Mouse (Mus musculus) thymus, postnatal 14 days (tissue): ENCODE measurements around the gene Rcvrn.
A peak's percentile ranks its signal among the peaks of the same experiment; 100 is the strongest.

Experiments
- DNase-seq: peaks from one replicate; pipeline ENCODE4 v3.0.0; 2021

Gene Rcvrn

DNA sequence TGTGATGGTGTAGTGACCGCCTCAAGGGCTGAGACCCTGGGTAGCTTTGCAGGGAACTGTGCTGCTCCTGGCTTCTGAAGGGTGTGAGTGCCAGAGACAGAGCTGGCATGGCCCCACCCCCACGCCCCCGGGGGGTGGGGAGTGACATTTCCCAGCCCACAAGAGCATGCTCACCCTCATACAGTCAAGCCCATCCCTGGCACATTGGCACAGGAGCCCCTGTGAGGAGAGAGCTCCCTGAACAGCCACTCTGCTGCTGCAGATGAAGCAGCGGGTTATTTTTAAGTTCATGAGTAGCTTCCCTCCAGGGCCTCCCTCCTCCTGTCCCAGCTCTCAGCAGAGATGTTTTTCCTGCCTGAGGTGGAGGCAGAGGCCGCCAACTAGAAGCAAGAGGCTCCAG lies 23.0 kb upstream of the Rcvrn start:
- DNase-seq = no peak

GRCm38 (mm10) chr11:67675562-67676540 lies 19.3 kb upstream of the Rcvrn start:
- DNase-seq = peak; percentile 42

- no peak for DNase-seq
Measured at GRCm38 (mm10) chr11:67679300-67679699, 15.8 kb upstream of the Rcvrn start.

DNA sequence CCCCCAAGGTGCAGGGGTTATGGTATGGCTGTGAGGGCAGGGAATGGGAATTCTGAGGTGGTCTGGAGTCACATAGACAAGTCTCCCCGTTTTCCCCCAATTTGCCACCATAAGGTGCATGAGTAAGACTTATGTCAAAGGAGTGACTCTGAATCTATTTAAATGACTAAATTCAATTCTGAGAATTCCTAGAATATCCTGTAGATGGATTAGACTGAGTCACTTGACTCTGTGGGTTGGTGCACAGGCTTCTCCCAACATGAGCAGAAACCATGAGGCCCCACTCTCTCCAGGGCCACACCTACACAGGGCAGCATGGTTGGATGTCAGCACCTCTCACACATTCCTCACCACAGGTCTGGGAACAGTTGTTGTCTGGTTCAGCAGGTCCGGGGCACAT lies 15.2 kb upstream of the Rcvrn start:
- DNase-seq = no peak

DNA sequence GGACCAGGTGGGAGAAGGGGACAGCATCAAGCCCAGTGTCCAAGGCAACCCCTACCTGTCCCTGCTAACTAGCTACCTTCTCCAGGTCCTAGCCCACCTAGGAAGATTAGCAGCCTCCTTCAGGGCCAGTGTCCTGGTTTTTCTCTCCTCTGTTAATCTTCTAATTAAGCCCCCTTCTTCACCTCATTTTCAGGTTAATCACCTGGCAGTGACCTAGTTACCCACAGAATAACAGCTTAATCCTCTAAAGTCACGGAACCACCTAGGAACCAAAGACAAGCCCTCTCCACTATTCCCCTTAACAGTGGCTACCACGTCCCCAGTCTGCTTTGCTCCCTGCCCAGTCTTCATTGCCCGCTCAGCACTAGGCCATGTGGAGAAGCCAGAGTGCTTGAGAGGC lies 13.3 kb upstream of the Rcvrn start:
- DNase-seq = no peak

- no peak for DNase-seq
Measured at GRCm38 (mm10) chr11:67686109-67686508, 9.0 kb upstream of the Rcvrn start.

- no peak for DNase-seq
Measured at GRCm38 (mm10) chr11:67712976-67713375, 17.9 kb downstream of the Rcvrn start.

DNA sequence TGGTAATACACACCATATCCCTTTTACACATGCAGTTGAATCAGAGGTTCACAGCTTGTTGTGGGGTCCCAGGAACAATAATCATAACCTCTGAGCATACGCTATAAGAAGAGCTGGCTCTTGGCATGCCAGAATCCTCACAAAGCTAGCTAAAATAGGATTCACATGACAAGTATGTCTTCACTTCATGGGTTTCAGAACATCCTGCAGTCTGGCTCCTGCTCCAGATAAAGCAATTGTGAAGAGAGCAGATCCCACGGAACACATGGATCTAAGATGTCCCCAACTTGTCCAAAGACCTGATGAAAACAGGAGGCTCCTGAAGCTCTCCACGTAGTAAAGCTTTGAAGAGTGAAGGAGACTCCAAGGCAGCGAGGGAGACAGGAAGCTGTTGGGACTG lies 20.3 kb downstream of the Rcvrn start:
- no peak for DNase-seq

GRCm38 (mm10) chr11:67721485-67721884 lies 26.4 kb downstream of the Rcvrn start:
- no peak for DNase-seq

DNA sequence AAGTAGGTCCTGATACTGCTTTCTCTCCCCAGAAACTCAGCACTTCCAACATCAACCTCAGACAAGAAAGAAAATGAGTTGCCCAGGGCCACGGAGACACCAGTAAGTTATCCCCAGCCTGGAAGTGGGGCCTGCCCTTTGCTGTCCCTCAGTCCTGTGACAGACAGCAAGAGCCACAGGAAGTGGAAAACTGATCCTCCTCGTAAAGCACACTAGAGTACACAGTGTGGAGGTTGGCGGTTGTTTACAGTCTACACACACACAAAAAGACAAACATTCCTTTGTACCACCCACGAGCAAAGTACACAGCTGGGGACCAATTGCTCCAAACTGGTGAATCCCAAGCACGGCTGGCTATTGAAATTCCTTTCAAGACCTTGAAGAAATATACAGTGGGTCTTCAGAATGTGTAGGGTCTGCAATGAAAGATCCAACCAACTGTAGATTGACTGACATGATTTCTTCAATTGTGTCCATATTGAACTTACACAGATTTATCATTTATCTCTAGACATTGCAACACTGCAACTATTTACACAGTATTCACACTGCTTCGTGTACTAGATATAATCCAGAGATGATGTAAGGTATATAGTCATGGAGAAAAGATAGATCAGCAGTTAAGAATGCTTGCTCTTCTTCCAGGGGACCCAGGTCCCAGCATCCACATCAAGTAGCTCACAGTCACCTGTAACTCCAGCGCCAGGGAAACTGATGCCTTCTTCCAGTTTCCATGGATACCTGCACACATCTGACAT lies 27.5 kb downstream of the Rcvrn start:
- no peak for DNase-seq

DNA sequence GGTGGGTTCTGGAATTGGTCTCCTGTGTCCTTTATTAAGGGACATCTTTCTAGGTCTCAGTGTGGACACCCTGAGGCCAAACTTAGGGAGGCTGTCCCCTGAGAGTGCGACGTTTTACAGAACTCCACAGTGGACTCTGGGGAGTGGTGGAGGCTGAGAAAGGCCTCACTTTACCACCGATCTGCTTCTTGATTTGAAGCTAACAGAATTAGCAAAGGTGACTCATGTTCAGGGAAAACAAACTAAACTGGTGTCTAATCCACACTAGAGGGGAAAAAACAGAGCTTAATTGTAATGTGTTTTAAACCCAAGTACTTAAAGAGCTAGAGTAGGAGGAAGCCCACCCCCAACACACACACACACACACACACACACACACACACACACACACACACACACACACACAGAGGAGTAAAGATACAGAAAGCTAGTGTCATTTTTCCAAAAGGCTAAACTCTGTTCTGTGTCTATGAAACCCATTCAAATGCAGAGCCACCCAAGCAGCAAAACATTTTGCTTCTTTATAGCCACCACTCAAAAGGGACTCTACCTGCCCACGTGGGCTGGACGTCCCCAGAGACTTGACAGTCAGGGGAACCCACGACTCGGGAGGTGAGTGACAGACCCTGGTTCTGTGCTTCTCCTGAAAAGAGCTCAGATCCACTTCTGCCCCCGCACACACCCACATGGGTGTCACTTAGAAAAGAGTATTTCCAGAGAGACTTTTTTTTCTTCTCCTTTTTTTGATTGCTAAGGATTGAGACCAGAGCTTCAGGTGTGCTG lies 28.3 kb downstream of the Rcvrn start:
- no peak for DNase-seq

- no peak for DNase-seq
Measured at GRCm38 (mm10) chr11:67727095-67727494, 32.0 kb downstream of the Rcvrn start.

GRCm38 (mm10) chr11:67728726-67729125 lies 33.6 kb downstream of the Rcvrn start:
- no peak for DNase-seq

DNA sequence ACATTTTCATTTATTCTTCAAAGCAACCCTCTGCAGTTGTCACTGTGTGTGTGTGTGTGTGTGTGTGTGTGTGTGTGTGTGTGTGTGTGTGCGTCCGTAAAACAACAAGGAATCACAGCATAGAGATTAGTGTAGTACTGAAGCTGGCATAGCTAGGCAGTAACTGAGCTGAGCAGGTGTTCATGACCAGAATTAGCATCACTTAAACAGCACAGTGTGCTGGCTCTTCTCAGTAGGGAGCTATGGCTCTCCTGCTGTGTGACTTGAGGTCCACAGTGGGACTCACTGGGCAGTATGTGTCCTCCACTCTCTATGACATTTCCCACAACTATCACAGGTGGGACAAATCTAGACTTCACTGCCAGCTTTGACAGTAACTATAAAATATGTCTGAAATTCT lies 35.9 kb downstream of the Rcvrn start:
- DNase-seq = no peak

GRCm38 (mm10) chr11:67733726-67734125 lies 38.6 kb downstream of the Rcvrn start:
- no peak for DNase-seq

GRCm38 (mm10) chr11:67734597-67734996 lies 39.5 kb downstream of the Rcvrn start:
- no peak for DNase-seq

GRCm38 (mm10) chr11:67738345-67738744 lies 43.2 kb downstream of the Rcvrn start:
- DNase-seq = no peak

GRCm38 (mm10) chr11:67738846-67739490 lies 43.8 kb downstream of the Rcvrn start:
- no peak for DNase-seq

DNA sequence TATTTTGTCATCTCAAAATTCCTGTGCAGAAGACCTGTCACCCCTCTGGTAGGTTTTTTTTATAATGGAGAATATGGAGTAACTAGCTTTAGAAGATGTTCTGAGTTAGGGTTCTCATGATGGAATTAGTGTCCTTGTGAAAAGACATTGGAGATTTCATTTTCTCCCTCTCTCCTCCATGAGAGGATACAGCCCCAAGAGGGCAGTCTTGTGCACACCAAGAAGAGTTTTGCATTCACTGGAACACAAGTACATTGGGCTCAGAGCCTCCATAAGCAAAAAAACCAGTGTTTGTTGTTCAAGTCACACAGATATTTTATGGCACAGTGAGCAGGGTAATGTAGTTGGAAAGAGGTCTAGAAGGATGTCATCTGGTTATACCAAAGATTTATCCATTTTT lies 46.4 kb downstream of the Rcvrn start:
- DNase-seq = no peak
